Mouse (Mus musculus) activated CD4-positive, CD25-positive, alpha-beta regulatory T cell (primary cell): ENCODE results near the gene Preb. TPM values are rescaled to one million over a fixed set of nuclear protein-coding genes. Genes with fewer than 3 reads are reported as not detected.

ENCODE experiments used
- polyA plus RNA-seq, 2 experiments: library from polyadenylated mRNA; unstranded; fragments of 100-300 nt; shearing (Covaris generic); gene quantifications; one replicate each; pipeline ENCODE4 v1.2.1; 2017

Preb gene
- polyA plus RNA-seq, result 100 to 1,000 TPM; 163 to 180 TPM

DNA sequence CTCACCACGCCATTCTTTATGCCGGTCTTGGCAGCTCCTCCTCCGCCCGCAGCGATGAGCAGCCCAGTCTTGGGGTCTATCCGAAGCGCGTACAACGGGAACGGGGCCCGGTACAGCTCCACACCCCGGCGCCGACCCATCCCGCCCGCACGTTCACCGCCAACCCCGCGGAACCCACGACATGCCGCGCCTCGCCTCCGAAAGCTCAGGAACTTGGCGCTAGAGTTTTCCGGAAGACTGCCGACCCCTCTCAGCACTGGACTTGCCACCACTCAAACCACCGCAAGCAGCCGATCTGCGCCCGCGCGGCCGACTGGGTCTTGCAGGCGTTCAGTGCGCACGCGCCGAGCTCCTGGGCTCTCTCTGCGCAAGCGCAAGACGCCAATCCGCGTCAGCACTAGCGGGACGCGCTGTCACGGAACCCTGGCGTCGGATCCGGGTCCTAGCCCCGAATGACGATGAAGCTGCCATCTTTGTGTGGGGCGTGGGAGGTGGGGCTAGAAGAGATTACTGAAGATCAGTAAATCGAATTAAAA lies at the start of gene Preb:
TSS of gene Preb (minus strand) at position 396 of the 536 bp plus-strand sequence.

DNA sequence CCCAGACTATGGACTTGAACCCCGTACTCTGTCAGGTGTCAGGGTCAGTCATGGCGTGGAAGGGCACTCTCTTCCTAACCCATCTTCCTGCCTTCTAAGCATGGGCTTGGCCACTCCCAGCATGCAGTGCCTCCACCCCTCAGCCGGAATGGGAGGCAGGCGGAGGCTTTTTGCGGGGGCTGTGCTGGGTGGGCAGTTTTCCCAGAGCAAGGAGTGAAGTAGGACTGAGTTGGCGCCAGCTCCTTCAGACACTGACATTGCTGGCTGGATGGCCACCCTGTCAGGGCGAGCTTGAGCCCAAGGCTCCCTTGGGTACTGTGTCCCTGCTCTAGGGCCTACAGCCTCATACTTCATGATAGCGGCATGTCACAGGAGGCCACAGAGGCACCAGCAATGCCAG lies 8.3 kb upstream of the Preb start, which contains the start of gene Tcf23:
TSS of gene Tcf23 (plus strand) at position 247 of the 400 bp plus-strand sequence.

DNA sequence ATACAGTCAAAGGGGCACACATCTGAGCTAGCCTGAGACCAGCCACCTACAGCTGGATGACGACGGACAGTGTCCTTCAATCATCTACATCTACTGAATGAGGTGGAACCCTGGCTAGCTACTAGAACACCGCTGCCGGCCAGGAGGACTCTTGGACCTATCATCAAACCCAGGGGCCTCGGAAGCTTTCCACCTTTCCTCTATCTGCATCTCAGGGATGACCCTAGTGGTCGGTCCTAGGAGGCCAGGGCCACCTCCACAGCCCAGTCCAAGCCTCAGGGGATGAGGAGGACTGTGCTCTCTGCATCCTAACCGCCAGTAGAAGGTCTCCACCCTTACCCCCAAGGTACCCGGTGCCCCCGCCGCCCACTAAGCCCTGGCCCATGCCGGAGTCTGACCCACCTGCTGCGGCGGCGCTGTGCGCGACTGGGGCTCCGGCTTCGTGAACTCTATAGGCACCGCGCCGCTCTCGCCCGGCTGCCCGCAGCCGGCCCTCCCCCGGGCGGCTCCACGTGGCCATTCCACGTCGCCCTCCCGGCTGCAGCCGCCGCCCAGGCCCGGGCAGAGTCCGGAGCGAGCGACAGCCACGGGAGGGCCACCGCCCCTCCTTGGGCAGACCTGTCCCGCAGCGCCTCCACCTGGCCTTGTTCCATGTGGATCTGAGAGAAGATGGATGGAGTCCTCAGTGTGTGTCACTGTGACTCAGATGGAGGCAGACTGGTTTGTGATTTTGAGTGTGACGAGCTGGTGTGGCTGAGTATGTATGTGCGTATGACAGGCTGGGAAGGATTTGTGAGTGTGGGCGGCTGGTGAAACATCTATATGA lies 15.0 kb downstream of the Preb start, which contains the start of gene Cgref1:
TSS of gene Cgref1 (minus strand) at position 636 of the 826 bp plus-strand sequence.

DNA sequence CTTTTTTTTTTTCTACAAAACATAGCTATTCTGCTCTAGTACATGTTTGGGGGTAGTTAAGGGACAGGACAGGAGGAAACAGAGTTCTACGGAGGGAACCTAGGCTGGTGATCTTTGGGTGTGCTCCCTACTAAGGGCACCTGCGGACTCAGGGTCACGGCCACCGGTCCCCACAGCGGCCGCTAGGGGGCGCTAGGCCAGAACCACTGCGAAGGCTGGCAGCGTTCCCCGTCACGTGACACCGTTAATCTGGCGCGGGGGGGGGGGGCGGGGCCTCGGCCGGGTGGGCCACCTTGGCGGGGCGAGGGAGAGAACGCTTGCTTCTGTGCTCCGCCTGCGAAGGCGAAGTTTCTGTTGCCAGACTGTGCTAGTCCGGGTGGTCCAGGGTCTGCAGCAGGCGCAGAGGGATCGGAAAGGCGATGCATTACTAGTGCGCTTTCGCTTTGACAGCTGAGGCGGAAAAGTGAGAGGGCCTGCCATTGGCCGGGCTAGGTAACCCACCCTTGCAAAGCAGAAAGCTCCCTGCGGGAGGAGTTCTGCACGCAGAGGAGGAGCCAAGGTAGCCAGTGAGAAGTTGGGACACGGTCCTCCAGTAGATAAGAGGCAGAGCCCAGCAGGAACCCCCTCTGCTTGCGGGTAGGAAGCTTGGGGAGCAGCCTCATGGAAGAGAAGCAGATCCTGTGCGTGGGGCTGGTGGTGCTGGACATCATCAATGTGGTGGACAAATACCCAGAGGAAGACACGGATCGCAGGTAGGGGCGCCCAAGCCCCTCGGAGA lies 38.7 kb downstream of the Preb start, which contains the start of gene Khk:
TSS of gene Khk (plus strand) at position 176 of the 778 bp plus-strand sequence.

GRCm38 (mm10) chr5:30913060-30913841 lies 46.9 kb downstream of the Preb start, which contains the start of gene Emilin1:
Gene Emilin1 (plus strand): TSS chr5:30913402.

GRCm38 (mm10) chr5:30907413-30908059 lies 52.6 kb downstream of the Preb start, which contains the start of gene Ost4:
Gene Ost4 (minus strand): TSS chr5:30907788.

Other genes starting within 250 kb of the Preb start
- gene Dpysl5, start 248.8 kb downstream of the Preb start, polyA plus RNA-seq, result under 1 TPM in 1 of 2 experiments, not detected in 1; 0.34 TPM
- 1 to 10 TPM; 5.3 to 9.4 TPM for gene Mapre3, start 145.7 kb downstream of the Preb start, polyA plus RNA-seq
- 10 to 100 TPM; 40.8 to 58.5 TPM for gene Tmem214, start 92.3 kb downstream of the Preb start, polyA plus RNA-seq
- 10 to 100 TPM; 14.0 to 15.8 TPM for gene Agbl5, start 71.7 kb downstream of the Preb start, polyA plus RNA-seq
- gene Ost4, start 52.6 kb downstream of the Preb start, polyA plus RNA-seq, result 100 to 1,000 TPM; 254 to 259 TPM
- gene Emilin1, start 47.0 kb downstream of the Preb start, polyA plus RNA-seq, result 10 to 100 TPM in 1 of 2 experiments, 1 to 10 TPM in 1; 2.9 to 10.4 TPM
- 10 to 100 TPM; 14.9 to 29.3 TPM for gene Khk, start 38.9 kb downstream of the Preb start, polyA plus RNA-seq
- under 1 TPM in 1 of 2 experiments, not detected in 1; 0.34 TPM for gene Cgref1, start 14.8 kb downstream of the Preb start, polyA plus RNA-seq
- gene Tcf23, start 8.3 kb upstream of the Preb start, polyA plus RNA-seq, result not detected
- 100 to 1,000 TPM in 1 of 2 experiments, 10 to 100 TPM in 1; 84.2 to 138 TPM for gene Atraid, start 88.0 kb upstream of the Preb start, polyA plus RNA-seq
- gene Slc5a6, start 88.6 kb upstream of the Preb start, polyA plus RNA-seq, result 1 to 10 TPM; 4.7 to 6.5 TPM
- gene Cad, start 94.4 kb upstream of the Preb start, polyA plus RNA-seq, result 10 to 100 TPM; 11.3 to 17.1 TPM
- gene Dnajc5g, start 145.9 kb upstream of the Preb start, polyA plus RNA-seq, result under 1 TPM in 1 of 2 experiments, not detected in 1; 0.15 TPM
- not detected for gene Slc30a3, start 147.9 kb upstream of the Preb start, polyA plus RNA-seq
- not detected for gene Trim54, start 156.4 kb upstream of the Preb start, polyA plus RNA-seq
- gene Ucn, start 178.5 kb upstream of the Preb start, polyA plus RNA-seq, result not detected
- 10 to 100 TPM; 27.4 to 29.4 TPM for gene Mpv17, start 193.9 kb upstream of the Preb start, polyA plus RNA-seq
- gene Gm29609, start 219.6 kb upstream of the Preb start, polyA plus RNA-seq, result 1 to 10 TPM in 1 of 2 experiments, under 1 TPM in 1; 0.49 to 1.0 TPM
- gene Gtf3c2, start 219.8 kb upstream of the Preb start, polyA plus RNA-seq, result 10 to 100 TPM; 76.8 to 79.6 TPM
- gene Snx17, start 232.9 kb upstream of the Preb start, polyA plus RNA-seq, result 100 to 1,000 TPM; 114 to 130 TPM
- 10 to 100 TPM; 64.5 to 68.8 TPM for gene Eif2b4, start 233.1 kb upstream of the Preb start, polyA plus RNA-seq
- 10 to 100 TPM; 20.9 to 23.3 TPM for gene Zfp513, start 241.9 kb upstream of the Preb start, polyA plus RNA-seq